Mouse (Mus musculus): ENCODE measurements at regions not wholly inside any gene's neighbourhood (a gene's known extent, or its start where the extent isn't known, plus 50 kb on each side); places are given as distances from the start of the nearest gene placed in this dataset.

DNA sequence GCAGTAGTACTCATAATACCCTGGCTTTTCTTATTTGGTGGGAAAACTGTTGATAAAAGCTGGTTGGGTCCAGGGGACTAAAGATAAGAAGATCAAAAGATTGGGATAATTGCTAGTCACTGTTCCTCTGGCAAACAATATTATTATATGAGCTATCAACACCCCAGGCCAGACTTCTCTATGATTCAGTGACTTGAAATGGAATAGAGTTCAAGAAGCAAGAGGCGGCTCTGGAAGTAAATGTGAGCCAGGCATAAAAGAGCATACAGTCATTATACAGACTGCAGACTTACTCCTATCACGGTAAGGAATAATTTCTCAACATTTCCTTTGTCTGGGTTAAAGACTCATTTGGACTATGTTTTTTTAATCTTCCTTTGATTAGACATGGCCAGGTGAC lies 278.5 kb upstream of the Acvr2a start:
- TF ChIP-seq CTCF (IDR thresholded peaks at IDR 0.05; ENCODE audit: low read depth) = no peak
- H3K4me1 ChIP-seq (replicated peaks; ENCODE audit: control insufficient read depth, insufficient read depth, low read length) = no peaks in the 10 kb centered on the region
- H3K27ac ChIP-seq (ENCODE audit: low read depth, low read length) = no peak overlapping the region
- 47% methylated on average over 2 of the region's 2 CpGs for WGBS
- no peak overlapping the region for H3K4me2 ChIP-seq (replicated peaks; ENCODE audit: low read depth)
- no peaks in the 10 kb centered on the region for H3K27me3 ChIP-seq (replicated peaks; ENCODE audit: control insufficient read depth, insufficient read depth, low read length)
- ATAC-seq = no peak
- H3K9ac ChIP-seq (ENCODE audit: low read depth, low read length) = no peak overlapping the region
- no peaks in the 10 kb centered on the region for H3K36me3 ChIP-seq (ENCODE audit: control insufficient read depth, insufficient read depth)
- H3K4me3 ChIP-seq (ENCODE audit: low read depth, low read length) = no peak overlapping the region
- no peaks in the 10 kb centered on the region for H3K9me3 ChIP-seq (ENCODE audit: control insufficient read depth)

- no peak overlapping the region for H3K4me2 ChIP-seq (replicated peaks; ENCODE audit: low read depth)
- no peaks in the 10 kb centered on the region for H3K27me3 ChIP-seq (replicated peaks; ENCODE audit: control insufficient read depth, insufficient read depth, low read length)
- no peak overlapping the region for H3K27ac ChIP-seq (ENCODE audit: low read depth, low read length)
- no peak overlapping the region for H3K9ac ChIP-seq (ENCODE audit: low read depth, low read length)
- 80% methylated on average over 4 of the region's 4 CpGs for WGBS
- H3K4me1 ChIP-seq (replicated peaks; ENCODE audit: control insufficient read depth, insufficient read depth, low read length) = no peaks in the 10 kb centered on the region
- no peak for ATAC-seq
- no peaks in the 10 kb centered on the region for H3K9me3 ChIP-seq (ENCODE audit: control insufficient read depth)
- no peak overlapping the region for H3K4me3 ChIP-seq (ENCODE audit: low read depth, low read length)
- no peak for TF ChIP-seq CTCF (IDR thresholded peaks at IDR 0.05; ENCODE audit: low read depth)
- no peaks in the 10 kb centered on the region for H3K36me3 ChIP-seq (ENCODE audit: control insufficient read depth, insufficient read depth)
Observed at GRCm38 (mm10) chr2:48536930-48537329, 277.0 kb upstream of the Acvr2a start.

- ATAC-seq = no peak
Observed at GRCm38 (mm10) chr2:48538668-48539341, 275.1 kb upstream of the Acvr2a start.

DNA sequence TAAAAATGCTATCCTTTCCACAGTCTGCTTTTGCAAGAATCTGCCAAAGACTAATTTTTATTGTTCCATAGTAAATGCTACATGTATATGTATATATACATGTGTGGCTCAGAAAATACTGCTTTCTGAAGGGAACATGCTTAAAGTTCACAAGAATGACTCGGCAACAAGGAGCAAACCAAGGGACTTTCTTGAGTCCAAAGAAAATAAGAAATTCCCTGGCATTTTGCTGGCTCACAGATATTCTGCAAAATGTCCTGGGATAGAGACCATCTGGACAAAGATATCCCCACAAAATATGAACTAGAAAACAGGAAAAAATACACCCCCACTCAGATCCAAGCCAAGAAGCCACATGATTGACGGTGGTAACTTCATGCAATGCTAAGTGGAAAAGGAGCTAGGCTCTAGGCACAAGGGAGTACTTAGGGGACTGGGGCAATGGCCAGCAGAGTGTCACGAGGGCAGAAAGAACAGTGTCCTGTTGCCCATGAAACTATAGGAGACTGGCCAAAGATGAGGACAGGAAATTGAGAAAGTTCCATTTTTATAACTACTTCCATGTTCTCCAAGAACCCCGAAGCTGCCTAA lies 274.3 kb upstream of the Acvr2a start:
- Histone ChIP-seq H3K27me3 (replicated peaks; ENCODE audit: control insufficient read depth, insufficient read depth, low read length) (no peaks in the 10 kb centered on the region), H3K4me1 (replicated peaks; ENCODE audit: control insufficient read depth, insufficient read depth, low read length) (no peaks in the 10 kb centered on the region), H3K27ac (ENCODE audit: low read depth, low read length) (no peak overlapping the region), H3K9me3 (ENCODE audit: control insufficient read depth) (no peaks in the 10 kb centered on the region), H3K4me2 (replicated peaks; ENCODE audit: low read depth) (no peak overlapping the region), H3K9ac (ENCODE audit: low read depth, low read length) (no peak overlapping the region), H3K36me3 (ENCODE audit: control insufficient read depth, insufficient read depth) (no peaks in the 10 kb centered on the region), H3K4me3 (ENCODE audit: low read depth, low read length) (no peak overlapping the region)
- no peak for TF ChIP-seq CTCF (IDR thresholded peaks at IDR 0.05; ENCODE audit: low read depth)
- no peak for ATAC-seq
- WGBS = 74% methylated on average over 4 of the region's 4 CpGs

More at GRCm38 (mm10) chr2:48538668-48539341, 275.1 kb upstream of the Acvr2a start:
- 77% methylated on average over 13 of the region's 13 CpGs for WGBS
- Histone ChIP-seq H3K27me3 (replicated peaks; ENCODE audit: control insufficient read depth, insufficient read depth, low read length) (no peaks in the 10 kb centered on the region), H3K4me2 (replicated peaks; ENCODE audit: low read depth) (no peak overlapping the region), H3K4me3 (ENCODE audit: low read depth, low read length) (no peak overlapping the region), H3K9me3 (ENCODE audit: control insufficient read depth) (no peaks in the 10 kb centered on the region), H3K4me1 (replicated peaks; ENCODE audit: control insufficient read depth, insufficient read depth, low read length) (no peaks in the 10 kb centered on the region), H3K36me3 (ENCODE audit: control insufficient read depth, insufficient read depth) (no peaks in the 10 kb centered on the region), H3K27ac (ENCODE audit: low read depth, low read length) (no peak overlapping the region), H3K9ac (ENCODE audit: low read depth, low read length) (no peak overlapping the region)
- TF ChIP-seq CTCF (IDR thresholded peaks at IDR 0.05; ENCODE audit: low read depth) = no peak

GRCm38 (mm10) chr2:48544377-48544776 lies 269.5 kb upstream of the Acvr2a start:
- Histone ChIP-seq H3K27ac (ENCODE audit: low read depth, low read length) (no peak overlapping the region), H3K4me3 (ENCODE audit: low read depth, low read length) (no peak overlapping the region), H3K4me2 (replicated peaks; ENCODE audit: low read depth) (no peak overlapping the region), H3K36me3 (ENCODE audit: control insufficient read depth, insufficient read depth) (no peaks in the 10 kb centered on the region), H3K9me3 (ENCODE audit: control insufficient read depth) (no peaks in the 10 kb centered on the region), H3K27me3 (replicated peaks; ENCODE audit: control insufficient read depth, insufficient read depth, low read length) (no peaks in the 10 kb centered on the region), H3K4me1 (replicated peaks; ENCODE audit: control insufficient read depth, insufficient read depth, low read length) (0 out of 2 replicates have a peak, but pooled peaks cover 5% of the 10 kb centered on the region), H3K9ac (ENCODE audit: low read depth, low read length) (no peak overlapping the region)
- no peak for TF ChIP-seq CTCF (IDR thresholded peaks at IDR 0.05; ENCODE audit: low read depth)
- peak; percentile 93 for ATAC-seq
- 36% methylated on average over 4 of the region's 4 CpGs for WGBS

DNA sequence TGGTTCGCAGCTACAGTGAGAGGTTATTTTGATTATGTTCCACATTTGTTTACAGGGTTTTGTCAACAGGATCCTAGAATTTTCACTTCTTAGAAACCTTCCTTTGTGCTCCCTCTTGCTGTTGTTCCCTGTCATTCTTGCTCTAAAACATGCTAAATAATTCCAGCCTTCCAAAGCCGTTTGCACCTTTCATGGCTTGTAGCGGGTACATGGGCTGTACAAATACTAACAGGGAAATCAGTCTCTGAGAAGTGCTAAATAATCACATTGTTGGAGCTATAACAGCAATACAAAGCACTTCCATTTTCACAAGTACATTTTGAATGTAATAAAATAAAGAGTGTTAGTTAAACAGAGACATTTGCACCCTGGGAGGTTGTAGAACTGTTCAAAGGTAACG lies 268.8 kb upstream of the Acvr2a start:
- H3K9me3 ChIP-seq (ENCODE audit: control insufficient read depth) = no peaks in the 10 kb centered on the region
- no peak overlapping the region for H3K9ac ChIP-seq (ENCODE audit: low read depth, low read length)
- TF ChIP-seq CTCF (IDR thresholded peaks at IDR 0.05; ENCODE audit: low read depth) = no peak
- H3K4me2 ChIP-seq (replicated peaks; ENCODE audit: low read depth) = no peak overlapping the region
- H3K4me1 ChIP-seq (replicated peaks; ENCODE audit: control insufficient read depth, insufficient read depth, low read length) = 0 out of 2 replicates have a peak, but pooled peaks cover 5% of the 10 kb centered on the region
- 64% methylated on average over 4 of the region's 4 CpGs for WGBS
- no peak overlapping the region for H3K27ac ChIP-seq (ENCODE audit: low read depth, low read length)
- H3K27me3 ChIP-seq (replicated peaks; ENCODE audit: control insufficient read depth, insufficient read depth, low read length) = no peaks in the 10 kb centered on the region
- H3K36me3 ChIP-seq (ENCODE audit: control insufficient read depth, insufficient read depth) = no peaks in the 10 kb centered on the region
- no peak overlapping the region for H3K4me3 ChIP-seq (ENCODE audit: low read depth, low read length)
- no peak for ATAC-seq
